Mouse (Mus musculus) central nervous system, embryonic 14 days (tissue): ENCODE data around the gene Pcbp3. TPM values are rescaled to one million over a fixed set of nuclear protein-coding genes. Genes with fewer than 3 reads are reported as not detected.

Experiments used
- polyA plus RNA-seq: library from polyadenylated mRNA; depleted of rRNA; stranded (reverse); fragments of >200 nt; gene quantifications from 2 replicates; pipeline ENCODE4 v1.2.3, GENCODE M21; 2012; rRNA removed

The Pcbp3 gene
- polyA plus RNA-seq = 29.0 and 36.3 TPM in 2 replicates

GRCm38 (mm10) chr10:76961790-76962489 is at the start of gene Pcbp3:
Gene Pcbp3, minus strand, starts transcription at chr10:76961887.

GRCm38 (mm10) chr10:76725682-76726285 is 235.9 kb downstream of the Pcbp3 start, which contains the start of gene Col6a1:
Gene Col6a1, minus strand, starts transcription at chr10:76726168.

Other genes with a start within 250 kb of the Pcbp3 start
- gene Col6a1, start 235.7 kb downstream of the Pcbp3 start, polyA plus RNA-seq = 32.5 and 118 TPM in 2 replicates
- gene Slc19a1, start 70.4 kb upstream of the Pcbp3 start, polyA plus RNA-seq = 53.1 and 54.2 TPM in 2 replicates
- 33.6 and 45.2 TPM in 2 replicates for gene Col18a1, start 204.7 kb upstream of the Pcbp3 start, polyA plus RNA-seq